Mouse (Mus musculus): ENCODE data around the gene Cbx1. TPM values are rescaled to one million over a fixed set of nuclear protein-coding genes. Genes with fewer than 3 reads are reported as not detected.
A peak's percentile ranks its signal among the peaks of the same experiment; 100 is the strongest.

The Cbx1 gene
- 53.3 and 56.4 TPM in 2 replicates for polyA plus RNA-seq (2015; fragmentation: Nextera tagmentation; extraction: Ambion mirVana)

DNA sequence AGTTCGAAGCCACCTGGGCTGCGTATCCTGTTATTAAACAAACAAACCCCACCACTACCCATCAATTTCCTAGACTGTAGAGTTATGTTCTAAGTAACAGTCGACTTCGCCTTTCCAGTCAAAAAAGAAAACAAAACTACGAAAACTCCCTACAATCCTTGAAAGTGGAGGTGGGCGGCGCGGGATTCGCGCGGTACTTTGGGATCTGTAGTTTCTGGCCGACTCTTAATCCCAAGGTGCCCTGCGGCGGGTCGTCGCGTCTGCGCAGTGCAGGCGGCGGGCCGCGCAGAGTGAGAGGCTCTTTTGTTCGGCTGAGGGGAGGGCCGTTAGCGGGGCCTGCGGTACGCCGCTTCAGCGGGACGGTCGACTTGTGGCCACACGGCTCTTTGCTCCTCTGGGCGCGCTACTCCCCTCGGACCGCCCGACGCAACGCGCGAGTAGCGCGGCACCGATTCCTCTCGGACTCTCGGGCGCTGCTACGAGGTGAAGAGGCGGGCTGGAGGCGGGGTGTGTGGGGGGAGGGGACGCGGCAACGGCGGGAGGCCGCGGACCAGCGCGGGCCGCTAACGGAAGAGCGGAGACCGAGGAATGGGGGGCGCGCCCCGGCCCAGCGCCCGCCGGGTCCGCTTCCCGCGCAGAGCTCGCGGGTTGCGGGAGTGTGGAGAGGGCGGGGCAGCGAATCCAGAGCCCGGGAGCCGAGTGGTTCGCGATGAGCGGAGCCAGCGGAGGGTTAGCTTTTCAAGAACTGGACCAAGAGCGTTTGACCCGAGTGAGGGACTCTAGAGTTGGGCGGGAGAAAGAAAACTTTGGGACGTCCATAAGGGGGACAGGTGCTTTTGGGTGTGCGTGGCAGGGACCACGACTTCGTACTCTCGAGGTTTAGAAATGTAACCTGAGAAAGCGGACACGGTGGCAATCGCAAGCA, at the start of gene Cbx1:
Gene Cbx1, plus strand, starts transcription at position 257 of the 925 bp plus-strand sequence.
- peaks cover 44% of the 10 kb centered on the region for H3K4me1 ChIP-seq
- under 1% methylated on average over 91 of the region's 93 CpGs for WGBS
- H3K9me3 ChIP-seq: no peaks in the 10 kb centered on the region
- peak within 1 kb of the TSS; percentile 89 for H3K4me3 ChIP-seq
- H3K4me2 ChIP-seq: peak within 1 kb of the TSS; percentile 96
- H3K27ac ChIP-seq (replicated peaks): peak within 1 kb of the TSS; percentile 98
- H3K27me3 ChIP-seq (replicated peaks): no peaks in the 10 kb centered on the region
- peak; percentile 84 for ATAC-seq (ENCODE audit: extremely low read depth, insufficient number of reproducible peaks, low FRiP score, low TSS enrichment)
- H3K9ac ChIP-seq: peak within 1 kb of the TSS; percentile 96
- peaks cover 8% of the 10 kb centered on the region; the same call in 1 of the 2 replicates for H3K36me3 ChIP-seq

DNA sequence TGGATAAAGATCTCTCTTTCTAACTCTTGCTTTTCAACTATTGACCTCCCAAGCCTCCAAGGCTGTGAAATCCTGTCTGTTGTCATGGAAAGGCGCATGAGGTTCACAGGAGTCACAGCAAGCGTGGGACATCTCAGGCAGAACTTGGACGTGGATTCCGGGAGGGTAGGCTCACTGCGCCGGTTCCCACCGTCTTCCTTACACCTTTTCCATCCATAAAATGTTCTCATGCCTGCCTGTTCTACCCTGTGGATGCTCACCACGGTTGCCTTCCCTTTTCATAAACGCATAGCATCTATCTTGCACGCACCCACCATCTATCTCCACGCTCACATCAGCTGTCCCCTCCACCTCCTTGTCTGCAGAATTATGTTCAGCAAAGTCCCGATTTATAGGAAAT, 48.1 kb upstream of the Cbx1 start:
- WGBS: 70% methylated on average over 12 of the region's 12 CpGs
- H3K9me3 ChIP-seq: no peaks in the 10 kb centered on the region

DNA sequence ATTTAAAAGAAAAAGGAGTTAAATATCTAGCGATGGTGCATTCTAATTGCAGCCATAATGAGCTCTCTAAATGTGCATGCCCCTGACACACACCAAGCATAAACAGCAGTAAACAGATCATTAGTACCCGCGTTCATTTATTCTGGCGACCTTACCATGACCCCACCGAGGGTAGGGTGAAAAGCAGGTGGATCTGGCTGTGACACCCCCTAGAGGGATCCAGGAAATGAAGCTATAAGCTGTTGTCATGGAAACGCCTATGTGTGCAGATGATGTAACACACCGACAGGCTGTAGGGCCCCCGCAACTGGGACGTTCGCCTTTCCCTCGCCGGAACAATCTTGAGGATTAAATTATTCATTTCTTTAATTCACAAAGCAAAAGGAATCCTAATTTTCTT, 46.9 kb upstream of the Cbx1 start:
- WGBS: 46% methylated on average over 12 of the region's 12 CpGs
- Histone ChIP-seq H3K27me3 (replicated peaks) (peaks cover 49% of the 10 kb centered on the region), H3K4me1 (peaks cover 3% of the 10 kb centered on the region; the same call in 1 of the 2 replicates), H3K9me3 (no peaks in the 10 kb centered on the region), H3K4me3 (no peak overlapping the region), H3K27ac (replicated peaks) (no peak overlapping the region), H3K36me3 (no peaks in the 10 kb centered on the region), H3K4me2 (no peak overlapping the region), H3K9ac (no peak overlapping the region)
- ATAC-seq (ENCODE audit: extremely low read depth, insufficient number of reproducible peaks, low FRiP score, low TSS enrichment): no peak

More for the DNA sequence above, 48.1 kb upstream of the Cbx1 start:
- Histone ChIP-seq H3K4me2 (no peak overlapping the region), H3K27ac (replicated peaks) (no peak overlapping the region), H3K9ac (no peak overlapping the region), H3K4me3 (no peak overlapping the region), H3K4me1 (peaks cover 6% of the 10 kb centered on the region), H3K27me3 (replicated peaks) (peaks cover 56% of the 10 kb centered on the region), H3K36me3 (no peaks in the 10 kb centered on the region)
- ATAC-seq (ENCODE audit: extremely low read depth, insufficient number of reproducible peaks, low FRiP score, low TSS enrichment): no peak

DNA sequence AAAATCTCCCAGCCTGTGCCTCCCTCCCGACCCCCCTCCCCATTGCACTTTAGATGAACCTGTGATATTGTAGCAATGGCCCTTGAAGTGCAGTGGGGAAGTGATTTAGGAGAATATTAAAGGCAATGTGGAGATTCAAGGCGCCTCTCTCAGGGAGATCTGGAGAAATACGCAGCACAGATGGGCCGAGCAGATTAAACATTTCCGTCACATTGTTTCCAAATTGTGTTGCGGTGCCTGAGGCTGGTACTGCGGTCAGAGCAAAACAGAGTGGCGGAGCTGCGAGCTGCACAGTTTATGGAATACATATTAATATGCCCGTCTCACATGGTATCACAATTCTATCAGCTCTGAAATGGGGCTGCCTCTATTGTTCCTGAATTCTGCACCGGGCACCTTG, 45.9 kb upstream of the Cbx1 start:
- 70% methylated on average over 11 of the region's 11 CpGs for WGBS
- no peaks in the 10 kb centered on the region for H3K36me3 ChIP-seq
- no peak overlapping the region for H3K4me2 ChIP-seq
- H3K27ac ChIP-seq (replicated peaks): no peak overlapping the region
- peaks cover 3% of the 10 kb centered on the region; the same call in 1 of the 2 replicates for H3K4me1 ChIP-seq
- H3K9me3 ChIP-seq: no peaks in the 10 kb centered on the region
- no peak for ATAC-seq (ENCODE audit: extremely low read depth, insufficient number of reproducible peaks, low FRiP score, low TSS enrichment)
- no peak overlapping the region for H3K4me3 ChIP-seq
- H3K9ac ChIP-seq: no peak overlapping the region
- H3K27me3 ChIP-seq (replicated peaks): peaks cover 43% of the 10 kb centered on the region

DNA sequence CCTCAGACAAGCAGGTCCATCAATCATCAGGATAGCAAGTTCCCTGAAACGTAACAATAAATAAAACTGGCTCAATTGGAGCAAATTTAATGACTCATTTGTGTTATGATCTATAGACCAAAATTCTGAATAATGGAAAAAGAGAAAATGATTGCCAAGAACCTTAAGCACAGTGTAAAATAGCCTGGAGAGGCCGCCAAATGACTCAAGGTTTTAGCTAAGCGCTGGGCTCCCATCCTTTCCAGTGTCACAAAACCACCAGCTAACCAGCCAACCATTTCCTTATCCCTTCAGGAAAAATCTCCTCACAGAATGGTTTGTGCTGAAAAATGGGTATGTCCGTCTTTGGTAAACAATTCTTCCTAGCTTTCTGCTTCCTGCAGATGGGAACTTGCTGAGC, 45.0 kb upstream of the Cbx1 start:
- Histone ChIP-seq H3K4me1 (peaks cover 3% of the 10 kb centered on the region; the same call in 1 of the 2 replicates), H3K9ac (no peak overlapping the region), H3K9me3 (no peaks in the 10 kb centered on the region), H3K27me3 (replicated peaks) (peaks cover 38% of the 10 kb centered on the region), H3K4me3 (no peak overlapping the region), H3K36me3 (no peaks in the 10 kb centered on the region), H3K4me2 (no peak overlapping the region), H3K27ac (replicated peaks) (no peak overlapping the region)
- ATAC-seq (ENCODE audit: extremely low read depth, insufficient number of reproducible peaks, low FRiP score, low TSS enrichment): no peak
- 68% methylated on average over 4 of the region's 4 CpGs for WGBS

DNA sequence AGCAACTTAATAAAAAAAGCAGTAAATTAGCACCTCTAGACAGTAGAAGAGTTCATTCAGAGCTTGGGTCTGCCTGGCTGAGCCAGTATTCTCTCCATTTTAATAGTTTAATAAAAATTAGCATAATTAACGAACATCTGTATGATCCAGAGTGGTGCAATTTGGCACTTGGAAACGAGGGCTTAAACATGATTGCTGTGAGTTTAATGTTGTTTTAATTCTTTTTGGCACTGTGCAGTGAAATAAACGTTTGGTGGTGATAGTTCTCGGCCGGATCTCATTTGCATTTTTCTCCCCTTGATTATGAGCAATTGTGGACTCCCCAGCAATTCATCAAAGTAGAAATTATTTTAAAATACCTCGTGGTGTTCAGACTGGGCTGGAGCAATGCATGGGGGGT, 42.3 kb upstream of the Cbx1 start:
- no peak overlapping the region for H3K4me3 ChIP-seq
- no peaks in the 10 kb centered on the region for H3K9me3 ChIP-seq
- 61% methylated on average over 6 of the region's 6 CpGs for WGBS
- peaks cover 32% of the 10 kb centered on the region for H3K27me3 ChIP-seq (replicated peaks)
- H3K27ac ChIP-seq (replicated peaks): no peak overlapping the region
- no peak overlapping the region for H3K4me2 ChIP-seq
- H3K9ac ChIP-seq: no peak overlapping the region
- no peaks in the 10 kb centered on the region for H3K4me1 ChIP-seq
- ATAC-seq (ENCODE audit: extremely low read depth, insufficient number of reproducible peaks, low FRiP score, low TSS enrichment): no peak
- H3K36me3 ChIP-seq: no peaks in the 10 kb centered on the region

DNA sequence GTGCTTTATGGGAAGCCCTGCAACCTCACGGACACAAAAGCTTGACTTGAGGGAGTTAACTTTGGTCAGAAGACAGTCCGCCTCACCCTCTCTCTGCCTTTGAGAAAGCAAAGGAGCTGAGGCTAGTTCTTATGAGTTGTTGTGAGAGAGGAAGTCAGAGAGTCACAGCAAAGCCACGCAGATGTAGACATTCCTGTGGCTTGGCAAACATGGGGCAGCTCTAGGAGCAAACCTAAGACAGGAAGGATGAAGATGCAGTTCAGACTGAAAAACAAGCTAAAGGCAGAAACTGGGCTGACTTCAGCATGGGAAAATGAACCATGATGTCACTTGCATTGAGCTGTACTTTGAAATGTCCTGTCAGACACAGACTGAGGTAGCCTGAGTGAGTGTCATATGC, 41.4 kb upstream of the Cbx1 start:
- WGBS: 51% methylated on average over 3 of the region's 3 CpGs
- Histone ChIP-seq H3K9me3 (no peaks in the 10 kb centered on the region), H3K4me2 (no peak overlapping the region), H3K27ac (replicated peaks) (no peak overlapping the region), H3K4me3 (no peak overlapping the region), H3K27me3 (replicated peaks) (peaks cover 23% of the 10 kb centered on the region), H3K36me3 (no peaks in the 10 kb centered on the region), H3K9ac (no peak overlapping the region), H3K4me1 (no peaks in the 10 kb centered on the region)
- ATAC-seq (ENCODE audit: extremely low read depth, insufficient number of reproducible peaks, low FRiP score, low TSS enrichment): no peak

DNA sequence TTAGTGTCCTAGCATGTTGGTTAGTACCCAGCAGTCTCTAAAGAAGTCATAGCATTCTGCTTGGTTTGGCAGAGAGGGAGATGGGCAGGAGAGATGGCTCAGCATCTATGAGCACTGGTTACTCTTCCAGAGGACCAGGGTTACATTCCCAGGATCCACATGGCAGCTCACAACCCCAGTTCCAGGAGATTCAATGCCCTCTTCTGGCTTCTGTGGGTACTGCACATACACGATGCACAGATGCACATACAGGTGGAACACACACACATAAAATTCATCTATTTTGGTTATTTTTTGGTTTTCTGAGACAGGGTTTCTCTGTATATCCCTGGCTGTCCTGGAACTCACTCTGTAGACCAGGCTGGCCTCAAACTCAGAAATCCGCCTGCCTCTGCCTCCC, 33.6 kb upstream of the Cbx1 start:
- Histone ChIP-seq H3K4me3 (no peak overlapping the region), H3K27ac (replicated peaks) (no peak overlapping the region), H3K36me3 (no peaks in the 10 kb centered on the region), H3K27me3 (replicated peaks) (peaks cover 12% of the 10 kb centered on the region), H3K9me3 (no peaks in the 10 kb centered on the region), H3K9ac (no peak overlapping the region), H3K4me1 (no peaks in the 10 kb centered on the region), H3K4me2 (no peak overlapping the region)
- ATAC-seq (ENCODE audit: extremely low read depth, insufficient number of reproducible peaks, low FRiP score, low TSS enrichment): no peak
- WGBS: 95% methylated on average over 2 of the region's 2 CpGs

DNA sequence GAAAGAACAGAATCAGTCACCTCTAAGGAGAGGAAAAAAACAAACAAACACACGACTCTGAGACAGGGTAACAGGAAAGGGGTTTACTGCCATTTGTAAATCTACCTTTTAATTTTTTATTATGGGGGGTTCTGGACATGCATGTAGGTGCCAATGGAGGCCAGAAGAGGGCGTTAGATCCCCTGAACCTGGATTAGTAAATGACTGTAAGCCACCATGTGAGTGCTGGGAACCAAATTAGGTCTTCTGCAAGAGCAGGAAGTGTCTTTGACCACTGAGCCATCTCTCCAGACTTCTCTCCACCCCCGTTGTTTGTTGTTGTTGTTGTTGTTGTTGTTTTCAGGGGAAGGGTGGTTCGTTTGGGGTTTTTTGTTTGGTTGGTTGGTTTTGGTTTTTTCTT, 31.5 kb upstream of the Cbx1 start:
- no peak for ATAC-seq (ENCODE audit: extremely low read depth, insufficient number of reproducible peaks, low FRiP score, low TSS enrichment)
- Histone ChIP-seq H3K9ac (no peak overlapping the region), H3K4me2 (no peak overlapping the region), H3K9me3 (no peaks in the 10 kb centered on the region), H3K27me3 (replicated peaks) (peaks cover 8% of the 10 kb centered on the region; the same call in 1 of the 2 replicates), H3K27ac (replicated peaks) (no peak overlapping the region), H3K4me3 (no peak overlapping the region), H3K36me3 (no peaks in the 10 kb centered on the region), H3K4me1 (no peaks in the 10 kb centered on the region)
- 51% methylated on average over 4 of the region's 4 CpGs for WGBS

DNA sequence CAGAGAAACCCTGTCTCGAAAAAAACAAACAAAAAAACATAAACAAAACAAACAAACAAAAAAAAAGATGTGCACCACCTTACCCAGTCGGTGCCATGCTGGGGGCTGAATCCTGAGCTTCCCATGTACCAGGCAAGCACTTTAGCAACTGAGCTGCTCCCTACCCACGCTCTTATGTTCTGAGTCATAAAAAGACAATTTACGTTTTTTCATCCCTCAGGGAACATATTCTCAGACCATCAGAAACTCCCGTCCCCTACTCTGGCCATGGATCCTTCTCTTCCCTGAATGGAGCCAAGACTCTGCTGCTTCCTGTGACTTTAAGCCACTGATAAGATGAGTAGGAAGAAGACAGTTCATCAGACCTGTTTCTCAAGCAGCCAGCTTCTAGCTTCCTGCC, 30.5 kb upstream of the Cbx1 start:
- H3K9me3 ChIP-seq: no peaks in the 10 kb centered on the region
- H3K36me3 ChIP-seq: no peaks in the 10 kb centered on the region
- H3K4me3 ChIP-seq: no peak overlapping the region
- H3K9ac ChIP-seq: no peak overlapping the region
- H3K27ac ChIP-seq (replicated peaks): no peak overlapping the region
- no peaks in the 10 kb centered on the region for H3K4me1 ChIP-seq
- WGBS: 64% methylated on average over 5 of the region's 5 CpGs
- peaks cover 8% of the 10 kb centered on the region; the same call in 1 of the 2 replicates for H3K27me3 ChIP-seq (replicated peaks)
- no peak for ATAC-seq (ENCODE audit: extremely low read depth, insufficient number of reproducible peaks, low FRiP score, low TSS enrichment)
- H3K4me2 ChIP-seq: no peak overlapping the region

DNA sequence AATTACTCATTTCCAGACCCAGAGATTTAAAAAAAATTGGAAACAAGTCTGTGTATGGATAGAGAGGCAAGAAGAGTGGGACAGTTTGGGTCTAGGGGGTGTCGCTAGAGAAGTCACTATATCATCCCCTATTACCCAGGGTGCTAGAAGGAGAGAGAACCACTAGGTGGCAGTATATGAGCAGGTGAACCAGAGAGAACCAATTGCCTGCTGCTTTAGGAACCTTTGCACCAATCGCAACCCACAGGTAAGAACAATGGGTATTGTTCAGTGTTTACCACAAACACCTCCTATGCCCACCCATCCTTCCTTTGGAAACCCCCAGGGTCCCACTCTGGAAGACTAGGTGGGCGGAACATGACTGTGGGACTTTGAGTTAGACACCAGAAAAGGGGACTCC, 28.9 kb upstream of the Cbx1 start:
- Histone ChIP-seq H3K27me3 (replicated peaks) (peaks cover 8% of the 10 kb centered on the region; the same call in 1 of the 2 replicates), H3K4me1 (0 out of 2 replicates have a peak, but pooled peaks cover 5% of the 10 kb centered on the region), H3K36me3 (no peaks in the 10 kb centered on the region), H3K9me3 (no peaks in the 10 kb centered on the region), H3K27ac (replicated peaks) (no peak overlapping the region), H3K4me3 (no peak overlapping the region), H3K4me2 (no peak overlapping the region), H3K9ac (no peak overlapping the region)
- 41% methylated on average over 3 of the region's 3 CpGs for WGBS
- no peak for ATAC-seq (ENCODE audit: extremely low read depth, insufficient number of reproducible peaks, low FRiP score, low TSS enrichment)

DNA sequence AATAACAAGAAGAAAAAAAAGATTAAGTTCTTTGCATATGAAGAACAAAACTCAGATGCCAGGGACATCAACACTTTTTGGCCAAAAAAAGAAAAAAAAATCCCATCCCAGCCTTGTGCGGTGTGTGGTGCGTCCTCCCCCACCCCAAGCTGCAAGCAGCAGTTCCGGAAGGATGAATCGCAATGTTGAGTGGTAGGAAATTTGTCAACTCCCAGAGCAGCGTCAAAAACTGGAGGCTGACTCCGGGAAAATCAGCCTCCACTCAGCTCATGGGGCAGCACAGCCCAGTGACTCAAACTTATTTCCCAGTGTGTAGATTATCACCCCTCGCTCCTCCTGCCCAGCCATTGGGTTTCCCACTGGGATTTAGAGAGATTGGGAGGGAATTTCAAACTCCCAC, 26.9 kb upstream of the Cbx1 start:
- Histone ChIP-seq H3K27ac (replicated peaks) (no peak overlapping the region), H3K4me3 (no peak overlapping the region), H3K9ac (no peak overlapping the region), H3K27me3 (replicated peaks) (peaks cover 8% of the 10 kb centered on the region; the same call in 1 of the 2 replicates), H3K36me3 (no peaks in the 10 kb centered on the region), H3K4me1 (0 out of 2 replicates have a peak, but pooled peaks cover 5% of the 10 kb centered on the region), H3K4me2 (no peak overlapping the region), H3K9me3 (no peaks in the 10 kb centered on the region)
- 51% methylated on average over 7 of the region's 7 CpGs for WGBS
- no peak for ATAC-seq (ENCODE audit: extremely low read depth, insufficient number of reproducible peaks, low FRiP score, low TSS enrichment)

Data from heart, embryonic 13.5 days (tissue).